ENCODE assay signal across 8 mouse cellular contexts in genomic region chr16:20958905-20959304, GRCm38 (mm10).
A peak's percentile ranks its signal among the peaks of the same experiment; 100 is the strongest.
DNase-seq lines count a peak whose midpoint lies in the region; ATAC-seq lines count a peak whose summit lies in the region.

No protein-coding gene starts in this region.

- WGBS in limb, embryonic 13.5 days = 36% methylated on average over 10 of the region's 10 CpGs

- peaks cover 6% of the 10 kb centered on the region; the same call in 1 of the 2 replicates for H3K4me1 ChIP-seq in limb, embryonic 13.5 days

- peak; percentile 32 for DNase-seq in heart, postnatal 4 days
- no peak for DNase-seq in heart, adult 8-10 months (ENCODE audit: low spot score)
- DNase-seq in urinary bladder, adult 18-20 months (ENCODE audit: low spot score in 2 of 2) = peak; percentile 51 to 55
- no peak for DNase-seq in urinary bladder, postnatal 10 days (ENCODE audit: low spot score)
- DNase-seq in urinary bladder, postnatal 14 days (ENCODE audit: low spot score) = peak; percentile 69
- no peak for DNase-seq in gastrocnemius, postnatal 36 days

- no peak overlapping the region for H3K4me3 ChIP-seq in limb, embryonic 13.5 days

- H3K27ac ChIP-seq in limb, embryonic 13.5 days = peak overlapping the region; percentile 48; the same call in 1 of the 2 replicates

- peak overlapping the region; percentile 40 for H3K4me2 ChIP-seq in limb, embryonic 13.5 days (replicated peaks)

- H3K36me3 ChIP-seq in limb, embryonic 13.5 days = no peaks in the 10 kb centered on the region

- intact Hi-C loops in gastrocnemius, postnatal 36 days (cut with DNase I) = no loop called here

- H3K27me3 ChIP-seq in limb, embryonic 13.5 days = no peaks in the 10 kb centered on the region

- no peak overlapping the region for H3K9ac ChIP-seq in limb, embryonic 13.5 days

- peak; percentile 40; the same call in 1 of the 2 replicates for ATAC-seq in limb, embryonic 13.5 days (ENCODE audit: low FRiP score, low read depth)
- no peak for ATAC-seq in erythroid progenitor cell, adult 5-6 weeks (replicated peaks; ENCODE audit: low FRiP score, poor library complexity, severe bottlenecking)

- H3K9me3 ChIP-seq in limb, embryonic 13.5 days = no peaks in the 10 kb centered on the region

Comparison
In these comparisons a context has a peak if more than half of its experiments do, and no peak if none do; other contexts are left out.
1. DNase-seq: peak in heart, postnatal 4 days (single experiment), urinary bladder, adult 18-20 months (2 of 2) and urinary bladder, postnatal 14 days (single experiment); none in heart, adult 8-10 months (single experiment), urinary bladder, postnatal 10 days (single experiment) and gastrocnemius, postnatal 36 days (0 of 2).